Comparison of ENCODE assay signal across 16 mouse cellular contexts in the genomic region with DNA sequence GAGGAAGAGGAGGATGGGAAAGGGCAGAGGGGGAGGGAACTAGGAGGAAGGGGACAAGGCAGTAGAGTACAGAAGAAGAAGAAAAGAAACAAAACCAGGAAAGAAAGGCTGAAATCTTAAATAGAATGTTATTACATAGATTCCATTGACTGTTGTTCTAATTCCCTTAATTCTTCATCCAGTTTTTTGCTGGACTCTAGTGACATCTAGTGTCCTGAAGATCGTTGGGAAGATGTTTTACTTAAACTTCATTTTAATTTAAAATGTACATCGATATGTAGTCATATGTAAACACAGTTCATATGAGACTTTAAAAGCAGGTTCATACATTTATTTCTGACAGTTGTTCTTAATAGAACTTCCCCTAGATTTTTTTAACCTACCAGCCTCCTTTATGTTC.
A peak's percentile ranks its signal among the peaks of the same experiment; 100 is the strongest.
DNase-seq lines count a peak whose midpoint lies in the region; ATAC-seq and TF ChIP-seq lines count a peak whose summit lies in the region.
"Had no signal": no experiment of that assay in that cellular context is flagged by ENCODE, and none has a peak within 500 bp of the region (broad histone marks: within the 10 kb centered on the region; RNA-seq: fewer than 3 reads in every experiment).

No protein-coding gene starts in this region.

- H3K9me3 ChIP-seq in stomach, postnatal 0 days (ENCODE audit: control insufficient read depth, low read length), result no peaks in the 10 kb centered on the region
- no peaks in the 10 kb centered on the region for H3K9me3 ChIP-seq in lung, postnatal 0 days (ENCODE audit: low read length)
- H3K9me3 ChIP-seq: limb, embryonic 15.5 days had no signal

- in situ Hi-C loops in Patski (cut with MboI; ENCODE audit: low pct_unique_long_range_greater_than_20kb), result loop anchor here (10.0 kb wide), 1 partner anchor 1517 kb away; no protein-coding TSS in a partner anchor

- intact Hi-C loops in gastrocnemius, adult 2 months (cut with DNase I), result no loop called here
- intact Hi-C loops in left cerebral cortex, postnatal 25 days (cut with DNase I), result no loop called here

- no peak overlapping the region for H3K9ac ChIP-seq in stomach, postnatal 0 days (ENCODE audit: low read length)
- H3K9ac ChIP-seq in lung, postnatal 0 days (replicated peaks; ENCODE audit: low read depth), result no peak overlapping the region
- H3K9ac ChIP-seq: limb, embryonic 15.5 days had no signal

- H3K27ac ChIP-seq in gastrocnemius, adult 2 months, result no peak overlapping the region
- no peak overlapping the region for H3K27ac ChIP-seq in stomach, postnatal 0 days (replicated peaks)
- H3K27ac ChIP-seq in lung, postnatal 0 days (ENCODE audit: low read length), result no peak overlapping the region
- H3K27ac ChIP-seq: limb, embryonic 15.5 days had no signal

- 24% methylated on average over 2 of the region's 2 CpGs for WGBS in stomach, postnatal 0 days
- WGBS in lung, postnatal 0 days, result 42% methylated on average over 2 of the region's 2 CpGs

- no peak overlapping the region for H3K4me2 ChIP-seq in stomach, postnatal 0 days (replicated peaks; ENCODE audit: low read depth)
- no peak overlapping the region for H3K4me2 ChIP-seq in lung, postnatal 0 days (replicated peaks; ENCODE audit: low read depth, low read length)
- H3K4me2 ChIP-seq: limb, embryonic 15.5 days had no signal

- CTCF ChIA-PET in Patski (lab: Charles Lee), result interaction anchor here (1.2 kb wide), 1 partner anchor 227 kb away, joined by 5 read pairs; no protein-coding TSS in a partner anchor

- H3K4me1 ChIP-seq in stomach, postnatal 0 days (replicated peaks; ENCODE audit: control insufficient read depth, insufficient read depth), result no peaks in the 10 kb centered on the region
- H3K4me1 ChIP-seq in lung, postnatal 0 days (ENCODE audit: insufficient read depth, low read depth, low read length), result no peaks in the 10 kb centered on the region
- H3K4me1 ChIP-seq: limb, embryonic 15.5 days had no signal

- peak; percentile 26; the same call in 1 of the 2 replicates for TF ChIP-seq CTCF in gastrocnemius, adult 2 months (IDR thresholded peaks at IDR 0.05)
- TF ChIP-seq CTCF in Patski (IDR thresholded peaks at IDR 0.05), result peak; percentile 50
- peak; percentile 70 for TF ChIP-seq CTCF in stomach, postnatal 0 days (IDR thresholded peaks at IDR 0.05; ENCODE audit: low read depth)
- no peak for TF ChIP-seq CTCF in lung, postnatal 0 days (IDR thresholded peaks at IDR 0.05)

- ATAC-seq in Patski, result no peak
- no peak for ATAC-seq in stomach, postnatal 0 days (ENCODE audit: low FRiP score, low TSS enrichment)
- ATAC-seq in lung, postnatal 0 days, result no peak
- ATAC-seq: intestine, embryonic 16.5 days had no signal

- DNase-seq in gastrocnemius, adult 2 months, result no peak
- no peak for DNase-seq in gastrocnemius, postnatal 4 days (ENCODE audit: low spot score in 2 of 2)
- peak; percentile 9 to 21 for DNase-seq in left cerebral cortex, postnatal 25 days (ENCODE audit: low spot score in 2 of 2)
- no peak for DNase-seq in left cerebral cortex, adult 9 months (ENCODE audit: low spot score in 2 of 2)
- no peak for DNase-seq in Patski (ENCODE audit: low read depth, low spot score)
- DNase-seq in stomach, postnatal 0 days (ENCODE audit: low spot score), result no peak
- no peak for DNase-seq in lung, postnatal 0 days (ENCODE audit: low spot score)
- DNase-seq: adrenal gland, postnatal 10 days; heart, postnatal 10 days; kidney, postnatal 25 days; layer of hippocampus, postnatal 36 days; lung, adult 2 months; right cerebral cortex, postnatal 25 days; thymus, adult 2 months had no signal

- no peak overlapping the region for H3K4me3 ChIP-seq in gastrocnemius, adult 2 months
- H3K4me3 ChIP-seq in stomach, postnatal 0 days (ENCODE audit: low read depth, low read length), result no peak overlapping the region
- H3K4me3 ChIP-seq in lung, postnatal 0 days (ENCODE audit: low read depth, low read length), result no peak overlapping the region
- H3K4me3 ChIP-seq: limb, embryonic 15.5 days had no signal

- POLR2A ChIA-PET in Patski (lab: Charles Lee), result no interaction called here

- peaks cover 3% of the 10 kb centered on the region for H3K27me3 ChIP-seq in Patski
- H3K27me3 ChIP-seq in stomach, postnatal 0 days (ENCODE audit: control insufficient read depth, insufficient read depth, low read length), result no peaks in the 10 kb centered on the region
- H3K27me3 ChIP-seq in lung, postnatal 0 days (replicated peaks; ENCODE audit: insufficient read depth, low read length), result no peaks in the 10 kb centered on the region
- H3K27me3 ChIP-seq: limb, embryonic 15.5 days had no signal

- H3K36me3 ChIP-seq in stomach, postnatal 0 days (ENCODE audit: control insufficient read depth, insufficient read depth, low read length), result no peaks in the 10 kb centered on the region
- H3K36me3 ChIP-seq in lung, postnatal 0 days (ENCODE audit: insufficient read depth, low read length), result no peaks in the 10 kb centered on the region
- H3K36me3 ChIP-seq: limb, embryonic 15.5 days had no signal

- TF ChIP-seq EP300 in stomach, postnatal 0 days (optimal IDR thresholded peaks at IDR 0.05), result no peak
- TF ChIP-seq EP300 in lung, postnatal 0 days (IDR thresholded peaks at IDR 0.05), result no peak

Comparison
In these comparisons a context has a peak if more than half of its experiments do, and no peak if none do; other contexts are left out.
1. DNase-seq: peak in left cerebral cortex, postnatal 25 days (2 of 2); none in gastrocnemius, adult 2 months (single experiment), gastrocnemius, postnatal 4 days (0 of 2), left cerebral cortex, adult 9 months (0 of 2), Patski (single experiment), stomach, postnatal 0 days (single experiment) and lung, postnatal 0 days (single experiment).